Mouse (Mus musculus): ENCODE data around the gene Trip13.

DNA sequence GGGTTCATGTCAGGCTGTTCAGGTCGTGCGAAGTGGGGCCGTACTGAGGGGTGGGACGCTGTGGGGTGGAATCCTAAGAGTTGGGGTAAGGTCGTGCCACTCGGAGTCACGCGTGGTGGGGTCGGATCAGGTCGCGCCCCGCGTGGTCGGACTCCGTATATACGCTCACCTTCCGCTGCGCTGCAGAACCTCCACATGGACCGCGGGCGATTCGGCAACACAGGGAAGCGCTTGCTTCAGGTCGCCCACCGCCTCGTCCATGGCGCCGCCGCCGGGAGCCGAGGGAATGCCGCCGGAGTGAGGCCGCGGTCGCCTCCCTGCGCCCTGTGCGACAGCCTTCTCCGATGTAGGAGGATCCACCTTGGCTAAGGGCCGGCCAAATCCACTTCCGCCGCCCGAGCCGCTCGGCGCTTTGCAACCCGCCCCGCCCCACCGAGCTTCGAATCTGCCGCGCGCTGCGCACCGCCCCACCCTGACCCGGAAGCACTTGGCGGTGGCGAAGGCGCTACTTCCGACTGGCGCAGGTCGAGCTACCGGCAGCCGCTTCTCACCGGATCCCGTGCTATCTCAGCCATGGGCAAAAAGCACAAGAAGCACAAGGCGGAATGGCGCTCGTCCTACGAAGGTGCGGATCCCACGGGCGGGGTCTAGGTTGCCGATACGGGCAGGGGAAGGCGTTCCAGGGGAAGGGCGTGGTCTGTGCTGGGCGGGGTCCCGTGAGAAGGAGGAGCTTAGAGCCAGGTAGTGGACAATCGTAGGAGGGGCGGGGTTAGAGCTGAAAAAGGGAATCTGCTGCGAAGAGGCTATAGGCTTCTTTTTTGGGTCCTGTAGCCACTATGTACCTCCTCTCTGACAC lies at the start of gene Trip13, which contains the start of gene Brd9:
- no peak for TF ChIP-seq POLR2A (IDR thresholded peaks at IDR 0.05; ENCODE audit: borderline replicate concordance, extremely low read depth, insufficient read depth, insufficient read length, poor library complexity, severe bottlenecking)
- TF ChIP-seq CTCF (IDR thresholded peaks at IDR 0.05; ENCODE audit: borderline replicate concordance, extremely low read depth, insufficient read depth, insufficient read length): no peak

Data from brain, embryonic 14.5 days (tissue).